Mouse (Mus musculus) WW6 (cell line): Measurements from ENCODE around the gene A030003K21Rik.

Experiments
- DNase-seq: peaks from one replicate; pipeline ENCODE4 v3.0.0-alpha.2; 2013; ENCODE audit warnings: low read depth, low spot score

Gene A030003K21Rik

DNA sequence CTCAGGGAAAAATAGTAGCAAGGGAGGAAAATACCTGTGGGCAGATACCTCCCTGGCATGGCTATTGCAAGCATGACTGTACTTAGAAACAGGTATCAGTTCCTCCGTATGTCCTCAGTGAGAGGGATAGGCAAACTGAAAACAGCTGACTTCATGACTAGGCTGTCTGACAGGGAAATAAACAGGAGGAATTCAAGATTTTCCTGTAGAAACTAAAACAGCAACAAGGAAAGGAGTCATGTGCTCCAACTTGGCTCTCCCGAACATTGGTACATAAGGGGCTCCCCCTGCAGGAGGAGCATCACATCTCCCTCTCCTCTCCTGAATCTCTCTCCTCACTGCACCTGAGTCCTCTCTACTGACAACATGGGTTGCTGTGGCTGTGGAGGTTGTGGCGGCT lies 30.2 kb downstream of the A030003K21Rik start, which contains the start of gene A030005L19Rik:
A030005L19Rik (plus strand) TSS at position 301 of the 400 bp plus-strand sequence.
- no peak for DNase-seq

DNA sequence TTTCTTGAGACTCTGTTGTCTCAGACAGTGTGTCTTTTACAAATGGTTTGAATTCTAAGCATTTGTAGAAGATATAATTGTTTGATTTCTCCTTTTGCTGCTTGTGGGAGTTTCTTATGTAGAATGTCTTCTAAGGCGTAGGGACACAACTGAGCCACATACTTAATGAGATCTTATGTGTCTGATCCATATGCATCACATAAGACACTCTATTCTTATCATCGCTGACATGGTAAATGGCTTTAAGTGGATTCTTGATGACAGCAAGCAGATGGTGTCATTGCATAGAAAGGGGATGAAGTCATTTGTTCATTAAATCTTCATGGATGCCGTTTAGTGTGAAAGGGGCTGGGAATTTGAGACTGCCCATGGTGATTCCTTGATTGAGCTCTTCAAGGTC lies 37.3 kb downstream of the A030003K21Rik start:
- DNase-seq: no peak

DNA sequence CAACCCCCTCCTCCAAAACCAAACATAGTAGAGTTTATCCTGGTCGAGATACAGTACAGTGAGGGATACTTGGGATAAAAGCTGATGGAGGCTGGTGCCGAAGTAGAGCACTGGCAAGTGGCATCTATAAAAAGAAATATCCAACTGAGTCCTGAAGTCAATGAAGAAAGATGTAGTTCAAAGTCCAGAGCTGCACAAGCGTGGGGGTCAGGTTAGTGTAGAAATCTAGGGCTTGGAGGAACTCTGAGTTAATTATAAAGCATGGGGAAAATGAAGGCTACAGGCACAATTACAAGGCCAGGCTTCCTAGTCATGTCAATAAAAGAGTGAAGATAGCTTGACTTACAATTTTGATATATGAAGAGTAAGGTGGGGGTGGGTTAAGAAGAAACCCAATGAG lies 42.0 kb downstream of the A030003K21Rik start:
- DNase-seq: no peak

DNA sequence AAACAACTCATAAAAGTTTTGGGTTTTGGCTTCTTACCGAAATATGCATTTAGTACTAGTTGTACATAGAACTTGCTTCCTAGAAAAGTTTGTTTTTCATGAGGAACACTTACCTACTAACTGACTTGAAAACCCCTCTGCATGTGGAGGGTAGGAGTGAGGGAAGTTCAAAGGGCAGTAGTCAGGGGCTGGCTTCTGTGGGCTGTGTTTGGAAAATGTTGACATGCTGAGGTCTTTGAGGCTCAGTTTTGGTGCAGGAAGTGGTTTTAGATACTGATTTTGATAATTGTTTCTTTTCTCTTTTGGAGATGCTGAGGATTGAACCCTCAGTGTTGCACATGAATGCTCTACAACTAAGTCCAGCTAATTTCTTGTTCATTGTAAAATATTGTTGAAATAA lies 42.6 kb downstream of the A030003K21Rik start:
- no peak for DNase-seq

DNA sequence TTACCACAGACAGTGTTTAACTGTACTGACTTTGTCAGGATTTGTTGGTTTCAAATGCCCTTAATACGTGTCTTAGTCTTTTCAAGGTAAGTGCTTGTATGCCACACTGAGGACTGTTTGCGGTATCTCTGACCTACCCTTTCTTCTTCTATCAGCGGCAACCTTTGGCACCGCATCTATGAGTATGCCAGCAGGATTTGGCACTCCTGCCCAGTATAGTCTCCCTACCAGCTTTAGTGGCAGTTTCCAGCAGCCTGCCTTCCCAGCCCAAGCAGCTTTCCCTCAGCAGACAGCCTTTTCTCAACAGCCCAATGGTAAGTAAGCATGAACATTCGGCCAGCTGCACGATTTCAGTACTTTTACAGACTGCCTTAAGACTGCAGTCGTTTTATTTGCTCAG lies 49.9 kb downstream of the A030003K21Rik start:
- DNase-seq: no peak
